Mouse (Mus musculus): ENCODE measurements at regions not wholly inside any gene's neighbourhood (a gene's known extent, or its start where the extent isn't known, plus 50 kb on each side); places are given as distances from the start of the nearest gene placed in this dataset.

DNA sequence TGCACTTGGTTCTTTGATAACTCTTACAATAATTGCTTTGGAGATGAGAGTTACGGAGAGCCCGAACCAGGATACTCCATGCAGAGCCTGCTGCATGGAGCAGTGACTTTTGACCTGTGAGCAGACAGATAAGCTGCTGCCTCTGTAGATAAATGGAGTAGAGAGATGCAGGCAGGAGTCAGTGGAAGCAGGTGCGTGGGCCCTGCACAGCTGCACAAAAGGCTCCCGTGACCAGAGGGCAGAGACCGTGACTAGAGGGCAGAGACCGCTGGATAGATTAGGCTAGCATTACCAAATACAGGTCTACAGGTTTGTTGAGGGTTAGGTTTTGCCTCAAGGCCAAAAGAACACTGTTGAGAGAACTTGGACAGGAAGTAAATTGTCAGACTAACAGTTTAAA is 76.9 kb upstream of the Plekha5 start:
- no peak for TF ChIP-seq POLR2A (IDR thresholded peaks at IDR 0.05; ENCODE audit: insufficient read depth, low read depth, low read length)
- TF ChIP-seq CTCF (IDR thresholded peaks at IDR 0.05; ENCODE audit: insufficient read depth, low read depth, low read length): no peak
